Mouse (Mus musculus) lung, postnatal 0 days (tissue): ENCODE measurements around the gene Ms4a6d. TPM values are rescaled to one million over a fixed set of nuclear protein-coding genes. Genes with fewer than 3 reads are reported as not detected.

Experiments used
- ATAC-seq: fragments of 200-750 bp; cut with Nextera tagmentation; 2 replicates; pipeline ENCODE4 v1.8.0; 2017; ENCODE audit warnings: moderate library complexity
- DNase-seq: peaks from one replicate; pipeline ENCODE4 v3.0.0-alpha.2; 2016; ENCODE audit warnings: low spot score
- H3K27ac ChIP-seq: fragments of 300-500 bp; sonication (generic); 2 replicates; pipeline ENCODE4 v1.5.1; 2014; ENCODE audit warnings: antibody characterized with exemption, mild to moderate bottlenecking, low read length, mixed read lengths
- H3K27me3 ChIP-seq: fragments of 300-500 bp; sonication (generic); replicated peaks from 2 replicates; pipeline ENCODE4 v1.6.1; 2014; ENCODE audit warnings: low read length, mixed read lengths; ENCODE audit not compliant: insufficient read depth
- H3K36me3 ChIP-seq: fragments of 300-500 bp; sonication (generic); 2 replicates; pipeline ENCODE4 v1.6.1; 2014; ENCODE audit warnings: low read length, mixed read lengths; ENCODE audit not compliant: insufficient read depth
- H3K4me1 ChIP-seq: fragments of 300-500 bp; sonication (generic); 2 replicates; pipeline ENCODE4 v1.6.1; 2014; ENCODE audit warnings: antibody characterized with exemption, low read depth, low read length, mixed read lengths; ENCODE audit not compliant: insufficient read depth
- H3K4me2 ChIP-seq: fragments of 300-500 bp; sonication (generic); replicated peaks from 2 replicates; pipeline ENCODE4 v1.6.1; 2014; ENCODE audit warnings: low read depth, mild to moderate bottlenecking, low read length, moderate library complexity, mixed read lengths
- H3K4me3 ChIP-seq: fragments of 300-500 bp; sonication (generic); 2 replicates; pipeline ENCODE4 v1.5.1; 2014; ENCODE audit warnings: low read depth, low read length
- H3K9ac ChIP-seq: fragments of 300-500 bp; sonication (generic); replicated peaks from 2 replicates; pipeline ENCODE4 v1.6.1; 2014; ENCODE audit warnings: low read depth, mild to moderate bottlenecking
- H3K9me3 ChIP-seq: fragments of 300-500 bp; sonication (generic); 2 replicates; pipeline ENCODE4 v1.6.1; 2016; ENCODE audit warnings: low read length, mixed read lengths
- CTCF ChIP-seq: IDR thresholded peaks from 2 replicates; pipeline ENCODE4 v1.5.1; 2016; ENCODE audit warnings: antibody characterized with exemption, mild to moderate bottlenecking
- EP300 ChIP-seq: IDR thresholded peaks from 2 replicates; pipeline ENCODE4 v1.6.1; 2016; ENCODE audit warnings: antibody characterized with exemption, mild to moderate bottlenecking, control low read depth
- WGBS: fragments of 180-500 bp; shearing (Covaris S2); extraction: QIAGEN DNeasy Blood & Tissue Kit; methylation state at CpG from one replicate; pipeline ENCODE4 v1.1.7; 2014; 5-methylcytosine and 5-hydroxymethylcytosine counted together
- polyA plus RNA-seq: library from polyadenylated mRNA; unstranded; fragments of >200 nt; fragmentation: Nextera tagmentation; extraction: Ambion mirVana; gene quantifications from 2 replicates; pipeline ENCODE4 v1.2.1, GENCODE M21; 2015

The Ms4a6d gene
- polyA plus RNA-seq, 1 experiment from 2014 or later: 12.0 TPM

DNA sequence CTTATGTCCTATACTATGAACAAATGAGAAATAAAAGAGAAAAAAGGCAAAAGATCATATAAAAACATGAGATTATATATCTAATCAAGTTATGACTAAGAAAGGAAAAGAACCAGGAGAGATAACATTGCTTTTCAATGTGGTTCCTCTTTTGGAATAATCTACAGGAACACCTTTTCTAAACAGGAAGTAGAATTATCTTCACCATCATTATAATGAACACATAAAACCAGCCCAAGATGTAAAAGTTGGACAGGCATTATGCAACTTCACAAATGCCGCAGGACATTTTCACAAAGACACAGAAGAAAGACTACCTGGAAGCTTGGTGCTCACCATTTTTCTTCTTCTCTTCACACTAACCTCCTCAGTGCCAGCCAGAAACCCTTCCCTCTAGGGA, 8.4 kb upstream of the Ms4a6d start:
- WGBS: 61% methylated on average over 1 of the region's 1 CpGs
- DNase-seq: no peak
- Histone ChIP-seq H3K27me3 (no peaks in the 10 kb centered on the region), H3K4me3 (no peak overlapping the region), H3K4me2 (no peak overlapping the region), H3K9me3 (no peaks in the 10 kb centered on the region), H3K9ac (no peak overlapping the region), H3K36me3 (no peaks in the 10 kb centered on the region), H3K4me1 (no peaks in the 10 kb centered on the region), H3K27ac (no peak overlapping the region)
- no peak for ATAC-seq
- TF ChIP-seq CTCF (no peak), EP300 (no peak)

DNA sequence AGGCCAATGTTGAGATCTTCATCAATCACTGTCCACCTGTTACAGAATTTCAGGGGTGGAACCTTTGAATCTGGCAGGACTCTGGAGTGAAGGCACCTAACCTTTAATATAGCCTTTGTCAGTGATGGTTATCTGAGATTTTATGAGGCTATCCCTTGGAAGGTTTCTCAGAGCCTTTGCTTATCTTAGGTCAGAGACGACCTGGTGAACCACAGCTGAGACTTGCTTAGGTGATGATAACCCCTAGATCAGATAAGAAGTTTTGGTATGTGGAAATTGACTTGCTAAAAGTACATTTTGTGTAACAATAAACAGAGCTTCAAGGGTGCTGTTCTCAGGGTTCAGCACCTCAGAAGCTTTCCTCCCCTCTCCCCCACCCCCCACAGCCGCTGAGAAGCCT, 7.6 kb upstream of the Ms4a6d start:
- no peak overlapping the region for H3K4me2 ChIP-seq
- H3K9me3 ChIP-seq: no peaks in the 10 kb centered on the region
- no peaks in the 10 kb centered on the region for H3K36me3 ChIP-seq
- H3K4me1 ChIP-seq: no peaks in the 10 kb centered on the region
- whole genome bisulfite sequencing: 23% methylated on average over 2 of the region's 2 CpGs
- no peak for TF ChIP-seq CTCF
- no peak for TF ChIP-seq EP300
- no peak overlapping the region for H3K27ac ChIP-seq
- ATAC-seq (no peak), DNase-seq (no peak)
- no peaks in the 10 kb centered on the region for H3K27me3 ChIP-seq
- no peak overlapping the region for H3K4me3 ChIP-seq
- no peak overlapping the region for H3K9ac ChIP-seq

DNA sequence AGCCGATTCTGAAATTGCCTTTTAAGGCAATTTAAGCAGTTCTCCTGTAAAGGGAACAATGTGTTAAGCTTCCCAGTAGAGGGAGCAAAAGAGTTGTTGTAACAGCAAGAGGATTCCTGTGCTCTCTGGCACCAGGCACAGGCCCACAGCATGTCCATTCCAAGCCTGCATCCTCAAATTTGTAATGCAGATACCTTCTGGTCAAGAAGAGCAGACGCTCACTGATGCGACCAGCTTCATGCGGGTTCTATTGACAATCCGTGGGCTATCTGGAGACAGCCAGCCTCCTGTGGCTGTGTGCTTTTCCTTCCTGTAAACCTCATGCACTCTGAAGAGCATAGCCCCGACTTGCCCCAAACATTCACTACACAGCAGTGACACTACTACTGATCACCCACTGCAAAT, 6.9 kb upstream of the Ms4a6d start:
- no peak overlapping the region for H3K27ac ChIP-seq
- DNase-seq: peak; percentile 91
- no peaks in the 10 kb centered on the region for H3K27me3 ChIP-seq
- H3K9me3 ChIP-seq: no peaks in the 10 kb centered on the region
- H3K36me3 ChIP-seq: no peaks in the 10 kb centered on the region
- whole genome bisulfite sequencing: 13% methylated on average over 6 of the region's 6 CpGs
- no peak overlapping the region for H3K4me2 ChIP-seq
- no peak overlapping the region for H3K9ac ChIP-seq
- no peaks in the 10 kb centered on the region for H3K4me1 ChIP-seq
- TF ChIP-seq EP300: no peak
- peak; percentile 83 for TF ChIP-seq CTCF
- peak; percentile 72 for ATAC-seq
- no peak overlapping the region for H3K4me3 ChIP-seq

DNA sequence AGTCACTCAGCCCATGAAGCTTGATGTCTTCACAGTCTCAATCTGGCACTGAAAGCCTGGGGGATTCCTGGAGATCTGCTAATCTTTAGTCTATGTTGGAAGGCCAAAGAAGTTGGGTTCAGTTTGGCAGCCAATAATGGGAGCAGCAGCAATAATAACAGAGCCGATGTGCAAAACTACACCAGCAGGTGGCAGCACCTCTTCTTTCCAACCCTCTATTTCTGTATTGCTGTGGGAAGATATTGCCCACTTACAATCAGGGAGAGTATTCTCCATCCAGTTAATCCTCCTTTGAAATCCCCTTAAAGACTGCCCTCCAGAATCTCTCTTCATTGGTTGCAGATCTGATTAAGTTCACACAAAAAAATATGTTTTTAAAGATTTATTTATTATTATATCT, 3.5 kb upstream of the Ms4a6d start:
- Histone ChIP-seq H3K4me3 (no peak overlapping the region), H3K9me3 (no peaks in the 10 kb centered on the region), H3K27me3 (no peaks in the 10 kb centered on the region), H3K27ac (no peak overlapping the region), H3K36me3 (no peaks in the 10 kb centered on the region), H3K4me1 (no peaks in the 10 kb centered on the region), H3K4me2 (no peak overlapping the region), H3K9ac (no peak overlapping the region)
- WGBS: 5% methylated on average over 1 of the region's 1 CpGs
- TF ChIP-seq EP300: no peak
- TF ChIP-seq CTCF: peak; percentile 79
- peak; percentile 57 for DNase-seq
- ATAC-seq: no peak

DNA sequence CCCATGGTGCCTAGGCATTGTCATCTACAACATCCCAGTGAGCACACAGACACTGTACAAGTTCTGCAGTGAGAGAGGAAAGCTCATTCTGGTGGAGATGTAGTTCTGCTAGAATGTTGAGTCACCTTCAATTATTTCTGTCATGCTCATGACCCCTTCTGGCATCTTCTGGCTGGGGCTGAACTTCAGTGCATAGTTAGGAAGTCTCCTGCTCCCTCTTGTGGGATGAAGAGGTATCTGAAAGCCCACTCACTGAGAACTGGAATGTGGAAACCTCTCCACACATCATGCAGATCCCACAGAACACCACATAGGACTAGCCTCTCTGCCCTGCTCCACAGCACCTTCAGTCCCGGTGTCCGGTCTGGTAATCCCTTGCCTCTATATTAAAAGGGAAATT, 2.6 kb downstream of the Ms4a6d start:
- Histone ChIP-seq H3K27ac (no peak overlapping the region), H3K9me3 (no peaks in the 10 kb centered on the region), H3K4me1 (no peaks in the 10 kb centered on the region), H3K36me3 (no peaks in the 10 kb centered on the region), H3K9ac (no peak overlapping the region), H3K4me2 (no peak overlapping the region), H3K4me3 (no peak overlapping the region), H3K27me3 (no peaks in the 10 kb centered on the region)
- WGBS: 81% methylated on average over 2 of the region's 2 CpGs
- TF ChIP-seq CTCF: peak; percentile 75
- no peak for TF ChIP-seq EP300
- peak; percentile 41 for ATAC-seq
- DNase-seq: peak; percentile 78

DNA sequence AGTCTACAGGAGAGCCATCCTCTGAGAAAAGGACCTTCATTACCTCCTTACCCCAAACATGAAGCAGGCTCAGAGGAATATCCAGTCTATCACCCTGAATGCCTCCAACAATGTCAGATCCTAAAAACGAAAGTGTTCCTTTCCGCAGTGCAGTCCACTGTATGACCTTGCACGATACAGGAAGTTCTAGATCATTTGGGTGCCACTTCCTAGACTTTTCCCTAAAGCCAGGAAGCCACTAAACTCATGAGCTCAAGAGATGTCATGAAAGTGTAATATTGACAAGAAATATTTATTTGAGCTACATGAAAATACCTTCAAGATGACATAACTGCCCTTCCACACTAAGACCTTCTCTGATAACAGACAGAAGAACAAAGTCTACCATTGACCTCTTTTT, 3.3 kb downstream of the Ms4a6d start:
- DNase-seq (no peak), ATAC-seq (no peak)
- H3K9ac ChIP-seq: no peak overlapping the region
- TF ChIP-seq EP300: no peak
- TF ChIP-seq CTCF: no peak
- H3K4me1 ChIP-seq: no peaks in the 10 kb centered on the region
- no peaks in the 10 kb centered on the region for H3K36me3 ChIP-seq
- WGBS: 64% methylated on average over 3 of the region's 3 CpGs
- H3K27me3 ChIP-seq: no peaks in the 10 kb centered on the region
- no peak overlapping the region for H3K27ac ChIP-seq
- H3K4me3 ChIP-seq: no peak overlapping the region
- H3K4me2 ChIP-seq: no peak overlapping the region
- no peaks in the 10 kb centered on the region for H3K9me3 ChIP-seq

DNA sequence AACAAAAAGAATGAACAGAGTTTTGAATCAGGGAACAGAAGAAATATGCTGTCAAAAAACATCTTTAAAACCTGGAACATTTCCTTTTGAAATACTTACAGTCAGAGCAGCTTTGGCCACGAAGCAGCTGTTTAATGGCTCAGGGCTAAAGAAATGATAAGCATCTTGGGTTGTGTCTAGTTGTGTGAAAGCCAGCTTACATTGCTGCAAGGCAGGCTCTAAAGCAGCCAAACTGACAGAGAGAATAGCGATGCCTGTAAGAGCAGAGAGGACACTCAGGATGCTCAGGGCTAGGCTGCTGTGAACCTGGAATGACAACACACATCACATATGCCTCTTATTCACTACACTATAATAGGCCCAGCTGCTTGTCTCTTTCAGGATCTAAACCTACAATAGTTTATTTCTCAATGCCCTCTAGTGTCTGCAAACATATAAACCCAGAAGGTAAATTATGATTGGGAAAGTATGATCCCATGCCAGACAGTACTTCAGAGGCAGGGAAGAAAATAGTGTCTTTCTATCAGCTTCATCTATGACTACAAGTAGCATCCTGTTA, 14.7 kb downstream of the Ms4a6d start:
- H3K9me3 ChIP-seq: no peaks in the 10 kb centered on the region
- TF ChIP-seq CTCF (no peak), EP300 (no peak)
- H3K27me3 ChIP-seq: no peaks in the 10 kb centered on the region
- no peak overlapping the region for H3K4me2 ChIP-seq
- WGBS: 61% methylated on average over 2 of the region's 2 CpGs
- ATAC-seq (no peak), DNase-seq (no peak)
- no peaks in the 10 kb centered on the region for H3K36me3 ChIP-seq
- H3K27ac ChIP-seq: no peak overlapping the region
- no peak overlapping the region for H3K9ac ChIP-seq
- H3K4me3 ChIP-seq: no peak overlapping the region
- H3K4me1 ChIP-seq: no peaks in the 10 kb centered on the region
